Mouse (Mus musculus) lung, embryonic 14.5 days (tissue): ENCODE measurements at regions not wholly inside any gene's neighbourhood (a gene's known extent, or its start where the extent isn't known, plus 50 kb on each side); places are given as distances from the start of the nearest gene placed in this dataset.
A peak's percentile ranks its signal among the peaks of the same experiment; 100 is the strongest.

Experiments used
- ATAC-seq: fragments of 200-750 bp; cut with Nextera tagmentation; 2 replicates; pipeline ENCODE4 v1.8.0; 2017; ENCODE audit warnings: mild to moderate bottlenecking, moderate TSS enrichment, moderate library complexity; ENCODE audit not compliant: insufficient read depth
- DNase-seq: peaks from one replicate; pipeline ENCODE4 v3.0.0-alpha.2; 2015
- H3K27ac ChIP-seq: fragments of 300-500 bp; sonication (generic); 2 replicates; pipeline ENCODE4 v1.5.1; 2014; ENCODE audit warnings: low read depth, mild to moderate bottlenecking, moderate library complexity
- H3K27me3 ChIP-seq: fragments of 300-500 bp; sonication (generic); 2 replicates; pipeline ENCODE4 v1.6.1; 2014; ENCODE audit warnings: low read length, control low read depth; ENCODE audit not compliant: insufficient read depth
- H3K36me3 ChIP-seq: fragments of 300-500 bp; sonication (generic); 2 replicates; pipeline ENCODE4 v1.6.1; 2014; ENCODE audit warnings: control low read depth; ENCODE audit not compliant: insufficient read depth
- H3K4me1 ChIP-seq: fragments of 300-500 bp; sonication (generic); 2 replicates; pipeline ENCODE4 v1.6.1; 2014; ENCODE audit warnings: antibody characterized with exemption, control low read depth; ENCODE audit not compliant: insufficient read depth
- H3K4me2 ChIP-seq: fragments of 300-500 bp; sonication (generic); 2 replicates; pipeline ENCODE4 v1.6.1; 2014; ENCODE audit warnings: mild to moderate bottlenecking
- H3K4me3 ChIP-seq: fragments of 300-500 bp; sonication (generic); 2 replicates; pipeline ENCODE4 v1.5.1; 2014; ENCODE audit warnings: low read depth, low read length
- H3K9ac ChIP-seq: fragments of 300-500 bp; sonication (generic); 2 replicates; pipeline ENCODE4 v1.6.1; 2014
- H3K9me3 ChIP-seq: fragments of 300-500 bp; sonication (generic); 2 replicates; pipeline ENCODE4 v1.6.1; 2016; ENCODE audit warnings: low read depth, low read length, control low read depth
- CTCF ChIP-seq: IDR thresholded peaks from 2 replicates; pipeline ENCODE4 v1.5.1; 2016; ENCODE audit warnings: antibody characterized with exemption, low read depth
- WGBS: fragments of 180-500 bp; shearing (Covaris S2); extraction: QIAGEN DNeasy Blood & Tissue Kit; methylation state at CpG from one replicate; pipeline ENCODE4 v1.1.7; 2014; 5-methylcytosine and 5-hydroxymethylcytosine counted together

DNA sequence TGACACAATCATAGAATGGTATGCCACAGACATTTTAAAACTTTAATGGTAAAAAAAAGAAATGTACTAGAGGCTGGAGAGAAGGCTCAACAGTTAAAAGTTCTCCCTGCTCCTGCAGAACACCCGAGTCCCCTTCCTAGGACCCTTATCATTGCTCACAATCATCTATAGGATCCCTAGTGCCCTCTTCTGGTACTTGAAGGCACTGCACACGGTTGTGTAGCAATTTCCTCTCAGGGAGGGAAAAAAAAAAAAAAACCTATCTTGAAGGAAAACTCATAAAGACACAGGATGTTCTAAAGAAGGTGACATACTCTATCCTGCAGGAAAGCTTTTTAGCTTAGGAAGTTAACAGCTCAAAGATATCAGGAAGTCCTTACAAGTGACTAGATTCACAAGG lies 154.4 kb upstream of the Lmcd1 start:
- no peaks in the 10 kb centered on the region for H3K4me1 ChIP-seq
- WGBS, result 36% methylated on average over 2 of the region's 2 CpGs
- peak; percentile 38 for TF ChIP-seq CTCF
- no peak for ATAC-seq
- no peaks in the 10 kb centered on the region for H3K36me3 ChIP-seq
- peak; percentile 50 for DNase-seq
- H3K4me3 ChIP-seq, result no peak overlapping the region
- no peak overlapping the region for H3K9ac ChIP-seq
- H3K4me2 ChIP-seq, result no peak overlapping the region
- no peaks in the 10 kb centered on the region for H3K9me3 ChIP-seq
- no peak overlapping the region for H3K27ac ChIP-seq
- H3K27me3 ChIP-seq, result no peaks in the 10 kb centered on the region

DNA sequence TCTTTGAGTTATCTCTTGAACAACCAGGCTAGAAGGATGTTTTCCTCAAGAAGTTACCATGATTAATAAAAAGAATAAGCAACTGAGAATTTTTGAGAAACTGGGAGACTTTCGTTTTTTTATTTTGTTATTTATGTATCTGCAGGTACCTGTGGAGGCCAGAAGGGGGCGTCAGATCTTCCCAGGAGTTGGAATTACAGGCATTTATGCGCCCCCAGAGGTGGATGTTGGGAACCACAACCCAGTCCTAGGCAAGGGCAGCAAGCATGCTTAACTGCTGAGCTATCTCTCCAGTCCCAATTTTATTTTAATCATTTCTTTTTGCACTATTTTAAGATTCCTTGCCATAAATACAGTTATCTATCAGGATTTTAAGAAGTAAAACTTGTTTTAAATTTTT lies 140.0 kb upstream of the Lmcd1 start:
- Histone ChIP-seq H3K4me2 (no peak overlapping the region), H3K27ac (no peak overlapping the region), H3K4me1 (no peaks in the 10 kb centered on the region), H3K9me3 (no peaks in the 10 kb centered on the region), H3K27me3 (no peaks in the 10 kb centered on the region), H3K4me3 (no peak overlapping the region), H3K36me3 (no peaks in the 10 kb centered on the region), H3K9ac (no peak overlapping the region)
- ATAC-seq, result no peak
- WGBS, result 19% methylated on average over 3 of the region's 3 CpGs
- DNase-seq, result peak; percentile 74
- TF ChIP-seq CTCF, result peak; percentile 74

DNA sequence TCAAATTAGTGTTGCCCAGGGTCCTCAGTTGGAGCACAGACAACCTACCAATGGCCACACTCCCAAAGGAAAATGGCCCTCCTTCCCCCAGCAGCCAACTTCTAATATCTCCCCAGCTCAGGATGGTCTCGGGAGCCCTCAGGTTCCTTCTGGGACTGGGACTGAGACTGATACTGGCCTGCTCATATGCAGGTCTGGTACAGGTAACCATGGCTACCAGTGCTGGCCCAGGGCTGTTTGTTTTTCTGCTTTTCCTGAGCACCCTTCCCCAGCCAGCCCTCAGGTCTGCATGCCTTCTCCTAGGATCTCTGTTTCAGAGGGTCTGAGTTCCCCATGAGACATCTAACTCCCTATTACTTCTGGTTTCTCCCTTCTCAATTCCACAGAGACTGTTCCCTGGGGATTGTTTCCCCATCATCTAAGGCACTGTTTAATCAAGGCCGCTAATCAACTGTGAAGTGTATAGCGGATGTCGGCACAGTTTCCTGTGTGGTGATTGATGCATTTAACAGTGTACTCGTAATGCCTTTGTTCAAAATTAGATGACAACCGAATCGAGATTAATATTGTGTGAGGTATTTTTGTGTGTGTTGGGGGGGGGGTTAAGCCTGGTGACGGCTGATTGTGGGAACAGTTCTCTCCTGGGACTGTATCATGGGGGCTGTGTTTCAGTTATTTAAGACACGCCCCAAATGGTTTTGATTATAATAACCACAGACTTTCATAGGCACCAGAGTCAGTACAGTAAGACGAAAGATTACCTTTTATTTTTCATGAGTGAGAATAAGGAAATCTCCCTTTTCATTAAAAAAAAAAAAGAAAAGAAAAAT lies 120.8 kb upstream of the Lmcd1 start:
- Histone ChIP-seq H3K9ac (no peak overlapping the region), H3K4me1 (no peaks in the 10 kb centered on the region), H3K9me3 (no peaks in the 10 kb centered on the region), H3K36me3 (no peaks in the 10 kb centered on the region), H3K27ac (no peak overlapping the region), H3K4me3 (no peak overlapping the region), H3K4me2 (no peak overlapping the region), H3K27me3 (no peaks in the 10 kb centered on the region)
- WGBS, result 37% methylated on average over 10 of the region's 10 CpGs
- ATAC-seq (peak; percentile 88), DNase-seq (peak; percentile 67)
- no peak for TF ChIP-seq CTCF

DNA sequence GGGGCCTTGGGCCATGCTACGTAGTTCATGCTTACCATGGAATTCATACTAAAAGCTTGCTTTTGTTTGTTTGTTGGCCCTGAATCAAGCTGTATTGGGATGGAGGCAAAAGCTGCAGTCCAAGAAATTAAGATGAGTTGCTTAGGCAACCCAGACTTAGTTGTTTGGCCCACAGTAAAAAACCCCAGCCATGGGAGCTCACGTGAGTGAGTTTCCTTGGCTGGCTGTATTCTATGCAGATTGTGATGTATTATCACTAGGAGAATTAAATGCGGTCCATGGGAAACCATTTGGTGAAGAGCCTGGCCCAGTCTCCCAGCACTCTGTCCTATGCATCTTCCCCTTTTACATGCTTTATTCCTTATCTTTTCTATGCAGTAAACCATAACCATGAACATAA lies 106.1 kb upstream of the Lmcd1 start:
- Histone ChIP-seq H3K4me3 (no peak overlapping the region), H3K27me3 (no peaks in the 10 kb centered on the region), H3K4me2 (no peak overlapping the region), H3K9me3 (no peaks in the 10 kb centered on the region), H3K9ac (no peak overlapping the region), H3K27ac (no peak overlapping the region), H3K36me3 (no peaks in the 10 kb centered on the region), H3K4me1 (no peaks in the 10 kb centered on the region)
- TF ChIP-seq CTCF, result no peak
- no peak for ATAC-seq
- DNase-seq, result no peak
- WGBS, result 83% methylated on average over 3 of the region's 3 CpGs

DNA sequence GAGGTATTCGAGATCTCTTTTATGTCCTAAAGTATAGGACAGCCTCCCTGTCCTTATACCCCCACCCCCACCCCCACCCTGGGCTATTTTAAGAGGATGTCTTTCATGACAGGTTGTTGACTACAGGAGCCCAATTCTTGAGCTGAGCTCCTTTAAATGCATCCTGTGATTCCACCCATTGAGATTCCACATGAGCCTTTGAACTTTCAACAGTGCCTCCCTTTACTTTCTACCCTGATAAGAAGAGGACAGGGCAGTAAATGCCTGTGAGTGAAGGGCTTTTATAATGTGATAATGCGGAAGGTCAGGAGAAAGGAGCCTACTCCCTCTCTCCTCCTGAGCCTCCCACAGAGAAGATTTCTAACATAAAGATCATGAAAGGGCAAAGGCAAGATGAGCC lies 97.2 kb upstream of the Lmcd1 start:
- ATAC-seq, result no peak
- H3K9me3 ChIP-seq, result no peaks in the 10 kb centered on the region
- no peak overlapping the region for H3K4me3 ChIP-seq
- no peak overlapping the region for H3K27ac ChIP-seq
- no peak for TF ChIP-seq CTCF
- no peaks in the 10 kb centered on the region for H3K4me1 ChIP-seq
- WGBS, result 25% methylated on average over 2 of the region's 2 CpGs
- no peaks in the 10 kb centered on the region for H3K27me3 ChIP-seq
- no peak for DNase-seq
- H3K9ac ChIP-seq, result no peak overlapping the region
- H3K4me2 ChIP-seq, result no peak overlapping the region
- H3K36me3 ChIP-seq, result no peaks in the 10 kb centered on the region

DNA sequence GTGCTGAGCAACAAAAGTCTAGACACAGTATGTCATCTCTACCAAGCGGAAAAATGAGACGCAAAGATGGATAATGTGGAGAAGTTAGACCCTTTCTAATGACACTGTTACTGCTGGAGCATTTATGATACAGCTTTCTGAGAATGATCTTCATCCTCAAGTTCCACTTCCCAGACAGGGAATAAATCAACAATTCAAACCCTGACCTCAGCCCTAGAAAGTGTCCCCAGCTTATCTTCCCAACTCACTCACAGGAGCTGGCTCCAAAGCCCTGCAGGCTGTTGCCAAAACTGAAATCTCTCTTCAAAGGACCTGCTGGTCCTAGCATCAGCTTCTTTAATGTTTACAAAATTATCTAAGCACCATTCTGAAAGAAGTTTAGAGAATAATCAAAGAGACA lies 85.9 kb upstream of the Lmcd1 start:
- no peak overlapping the region for H3K4me3 ChIP-seq
- H3K9ac ChIP-seq, result no peak overlapping the region
- H3K36me3 ChIP-seq, result no peaks in the 10 kb centered on the region
- 60% methylated on average over 2 of the region's 2 CpGs for WGBS
- H3K27me3 ChIP-seq, result no peaks in the 10 kb centered on the region
- DNase-seq (peak; percentile 55), ATAC-seq (peak; percentile 61)
- H3K4me1 ChIP-seq, result 0 out of 2 replicates have a peak, but pooled peaks cover 2% of the 10 kb centered on the region
- TF ChIP-seq CTCF, result no peak
- no peak overlapping the region for H3K4me2 ChIP-seq
- no peak overlapping the region for H3K27ac ChIP-seq
- H3K9me3 ChIP-seq, result no peaks in the 10 kb centered on the region

DNA sequence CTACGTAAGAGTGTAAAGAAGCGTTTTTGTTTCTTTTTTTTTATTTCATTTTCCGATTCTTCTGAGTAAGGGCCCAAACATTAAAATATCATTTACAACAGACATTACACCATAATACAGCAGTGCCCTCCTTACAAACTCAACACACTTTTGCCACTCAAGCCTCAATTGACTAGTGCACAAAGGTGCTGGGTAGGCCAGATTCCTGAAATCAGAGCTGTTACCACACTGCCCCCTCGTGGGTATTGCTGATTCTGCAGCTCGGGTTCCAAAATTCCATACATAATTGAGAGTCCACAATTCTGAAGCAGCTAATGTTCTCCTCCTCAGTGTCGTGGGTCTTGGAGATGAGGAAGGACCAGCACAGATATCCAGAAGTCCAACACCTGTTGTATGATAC lies 82.5 kb upstream of the Lmcd1 start:
- H3K27ac ChIP-seq, result no peak overlapping the region
- no peaks in the 10 kb centered on the region for H3K36me3 ChIP-seq
- no peaks in the 10 kb centered on the region for H3K9me3 ChIP-seq
- TF ChIP-seq CTCF, result peak; percentile 89
- WGBS, result 43% methylated on average over 6 of the region's 6 CpGs
- H3K4me3 ChIP-seq, result no peak overlapping the region
- ATAC-seq (no peak), DNase-seq (peak; percentile 92)
- no peaks in the 10 kb centered on the region for H3K27me3 ChIP-seq
- no peak overlapping the region for H3K9ac ChIP-seq
- 0 out of 2 replicates have a peak, but pooled peaks cover 2% of the 10 kb centered on the region for H3K4me1 ChIP-seq
- no peak overlapping the region for H3K4me2 ChIP-seq
